Comparison of ENCODE assay signal across 11 mouse cellular contexts in genomic region chr13:43215994-43216706, GRCm38 (mm10). TPM values are rescaled to one million over a fixed set of nuclear protein-coding genes. Genes with fewer than 3 reads are reported as not detected.
DNase-seq lines count a peak whose midpoint lies in the region; ATAC-seq lines count a peak whose summit lies in the region.
"Had no signal": no experiment of that assay in that cellular context is flagged by ENCODE, and none has a peak within 500 bp of the region (broad histone marks: within the 10 kb centered on the region; RNA-seq: fewer than 3 reads in every experiment).

No protein-coding gene starts in this region.

- H3K9ac ChIP-seq in kidney, embryonic 16.5 days (replicated peaks; ENCODE audit: low read length): no peak overlapping the region
- H3K9ac ChIP-seq: intestine, embryonic 15.5 days had no signal

- no peak overlapping the region for H3K4me3 ChIP-seq in kidney, embryonic 16.5 days (ENCODE audit: low read length)
- H3K4me3 ChIP-seq: heart, adult 2 months; intestine, embryonic 15.5 days had no signal

- DNase-seq in kidney, postnatal 4 days: no peak
- DNase-seq in thymus, postnatal 0 days (ENCODE audit: low spot score): peak; percentile 35
- no peak for DNase-seq in thymus, postnatal 36 days
- DNase-seq in splenic B cell, adult 2 months (ENCODE audit: low read depth, low spot score): peak; percentile 42
- no peak for DNase-seq in left cerebral cortex, postnatal 10 days (ENCODE audit: extremely low spot score in 1 of 2, low spot score in 2 of 2)
- DNase-seq in layer of hippocampus, postnatal 25 days (ENCODE audit: extremely low spot score in 1 of 2, low spot score in 1 of 2): no peak
- DNase-seq: heart, adult 2 months; retina, postnatal 1 day had no signal

- peaks cover 21% of the 10 kb centered on the region; the same call in 1 of the 2 replicates for H3K4me1 ChIP-seq in kidney, embryonic 16.5 days (ENCODE audit: insufficient read depth, low read length)

- WGBS in kidney, embryonic 16.5 days: 74% methylated on average over 9 of the region's 9 CpGs

- H3K36me3 ChIP-seq in kidney, embryonic 16.5 days (ENCODE audit: insufficient read depth, low read length): no peaks in the 10 kb centered on the region
- no peaks in the 10 kb centered on the region for H3K36me3 ChIP-seq in splenic B cell, adult 2 months (ENCODE audit: control insufficient read depth, insufficient read depth, low read length, poor library complexity, severe bottlenecking)
- H3K36me3 ChIP-seq: intestine, embryonic 15.5 days had no signal

- no peaks in the 10 kb centered on the region for H3K27me3 ChIP-seq in kidney, embryonic 16.5 days (ENCODE audit: insufficient read depth, low read length)
- no peaks in the 10 kb centered on the region for H3K27me3 ChIP-seq in splenic B cell, adult 2 months (ENCODE audit: control insufficient read depth, insufficient read depth, low read length, poor library complexity, severe bottlenecking)
- H3K27me3 ChIP-seq: intestine, embryonic 15.5 days had no signal

- intact Hi-C loops in left cerebral cortex, postnatal 10 days (cut with DNase I): no loop called here

- no peak overlapping the region for H3K4me2 ChIP-seq in kidney, embryonic 16.5 days (replicated peaks; ENCODE audit: low read depth, low read length)

- peak; percentile 33; the same call in 1 of the 2 replicates for ATAC-seq in kidney, embryonic 16.5 days (ENCODE audit: low FRiP score, low TSS enrichment)
- peak; percentile 76 for ATAC-seq in inflammation-experienced regulatory T-cells, adult 6 months

- no peaks in the 10 kb centered on the region for H3K9me3 ChIP-seq in kidney, embryonic 16.5 days (ENCODE audit: low read length)
- H3K9me3 ChIP-seq: intestine, embryonic 15.5 days had no signal

- H3K27ac ChIP-seq in kidney, embryonic 16.5 days (ENCODE audit: low read length): peak overlapping the region; percentile 27; the same call in 1 of the 2 replicates
- H3K27ac ChIP-seq: heart, adult 2 months; intestine, embryonic 15.5 days had no signal

RNA-seq across cellular contexts. Expression of gene Tbc1d7, which starts 44.8 kb away (rescaled TPM):
- 57.3 and 58.0 TPM in 2 replicates for polyA plus RNA-seq in kidney, embryonic 16.5 days (2015; fragmentation: Nextera tagmentation; extraction: Ambion mirVana)
- polyA plus RNA-seq in thymus, postnatal 0 days (2015; fragmentation: Nextera tagmentation; extraction: Ambion mirVana): 34.3 and 35.0 TPM in 2 replicates
- 10 to 100 TPM; 16.1 to 16.8 (median 16.8) TPM for polyA plus RNA-seq in inflammation-experienced regulatory T-cells, adult 6 months (2017; shearing (Covaris generic))
- total RNA-seq in left cerebral cortex, postnatal 10 days (2021): 10 to 100 TPM; 35.9 to 36.0 TPM
- 10 to 100 TPM; 32.9 to 38.8 TPM for total RNA-seq in layer of hippocampus, postnatal 25 days (2021)

Comparison
In these comparisons a context has a peak if more than half of its experiments do, and no peak if none do; other contexts are left out.
1. DNase-seq: peak in thymus, postnatal 0 days (single experiment) and splenic B cell, adult 2 months (single experiment); none in kidney, postnatal 4 days (0 of 2), thymus, postnatal 36 days (0 of 2), left cerebral cortex, postnatal 10 days (0 of 2) and layer of hippocampus, postnatal 25 days (0 of 2).